Mouse (Mus musculus) right cerebral cortex, postnatal 25 days (tissue): ENCODE data around the gene Elk4.

Experiments used
- DNase-seq: peaks from one replicate; pipeline ENCODE4 v3.0.0; 2022

Elk4 gene

GRCm38 (mm10) chr1:131989476-131989875, 17.9 kb upstream of the Elk4 start:
- DNase-seq, result no peak

GRCm38 (mm10) chr1:131990083-131990760, 17.2 kb upstream of the Elk4 start:
- no peak for DNase-seq

GRCm38 (mm10) chr1:131992561-131993001, 14.8 kb upstream of the Elk4 start:
- DNase-seq, result no peak

GRCm38 (mm10) chr1:131993169-131994040, 14.0 kb upstream of the Elk4 start:
- no peak for DNase-seq

GRCm38 (mm10) chr1:131995062-131995461, 12.3 kb upstream of the Elk4 start:
- no peak for DNase-seq

GRCm38 (mm10) chr1:132000506-132000905, 6.9 kb upstream of the Elk4 start:
- DNase-seq, result no peak

GRCm38 (mm10) chr1:132001880-132002330, 5.5 kb upstream of the Elk4 start:
- no peak for DNase-seq

GRCm38 (mm10) chr1:132003111-132003510, 4.3 kb upstream of the Elk4 start:
- DNase-seq, result no peak

- no peak for DNase-seq
Measured at GRCm38 (mm10) chr1:132003817-132004216, 3.6 kb upstream of the Elk4 start.

GRCm38 (mm10) chr1:132004574-132005180, 2.7 kb upstream of the Elk4 start:
- DNase-seq, result no peak

- DNase-seq, result no peak
Measured at GRCm38 (mm10) chr1:132005466-132005865, 1.9 kb upstream of the Elk4 start.

- DNase-seq, result no peak
Measured at GRCm38 (mm10) chr1:132006046-132006445, 1.4 kb upstream of the Elk4 start.

GRCm38 (mm10) chr1:132006721-132007120, 686 bp upstream of the Elk4 start:
- no peak for DNase-seq

- DNase-seq, result peak; percentile 86
Measured at GRCm38 (mm10) chr1:132007828-132008827, 721 bp downstream of the Elk4 start.

GRCm38 (mm10) chr1:132008881-132009644, 1.7 kb downstream of the Elk4 start:
- no peak for DNase-seq

- DNase-seq, result no peak
Measured at GRCm38 (mm10) chr1:132010632-132011501, 3.5 kb downstream of the Elk4 start.

- no peak for DNase-seq
Measured at GRCm38 (mm10) chr1:132011785-132012184, 4.4 kb downstream of the Elk4 start.

- DNase-seq, result no peak
Measured at GRCm38 (mm10) chr1:132012861-132013260, 5.5 kb downstream of the Elk4 start.

GRCm38 (mm10) chr1:132014800-132015199, 7.4 kb downstream of the Elk4 start:
- no peak for DNase-seq

GRCm38 (mm10) chr1:132016691-132017090, 9.3 kb downstream of the Elk4 start:
- DNase-seq, result no peak
